Mouse (Mus musculus): ENCODE measurements at regions not wholly inside any gene's neighbourhood (a gene's known extent, or its start where the extent isn't known, plus 50 kb on each side); places are given as distances from the start of the nearest gene placed in this dataset.

GRCm38 (mm10) chr5:125876296-125876695, 344.7 kb downstream of the Tmem132b start:
- TF ChIP-seq CTCF (IDR thresholded peaks at IDR 0.05; ENCODE audit: low read depth, low read length) (no peak), GATA1 (IDR thresholded peaks at IDR 0.05; ENCODE audit: borderline replicate concordance, low read length) (no peak), TAL1 (conservative IDR thresholded peaks at IDR 0.05; ENCODE audit: low read depth, low read length) (no peak), GATA2 (IDR thresholded peaks at IDR 0.05; ENCODE audit: borderline replicate concordance, low read depth, low read length) (no peak), POLR2AphosphoS5 (IDR thresholded peaks at IDR 0.05; ENCODE audit: insufficient replicate concordance, low read depth, low read length) (no peak)
